Mouse (Mus musculus): ENCODE data around the gene Top1. TPM values are rescaled to one million over a fixed set of nuclear protein-coding genes. Genes with fewer than 3 reads are reported as not detected.

The Top1 gene
- polyA plus RNA-seq, 1 experiment from 2014 or later, result 115 TPM

- 93% methylated on average over 2 of the region's 2 CpGs for WGBS
- no peak overlapping the region for H3K4me3 ChIP-seq
- H3K36me3 ChIP-seq (replicated peaks), result peaks cover 96% of the 10 kb centered on the region
- no peaks in the 10 kb centered on the region for H3K27me3 ChIP-seq (replicated peaks; ENCODE audit: low read depth, poor library complexity, severe bottlenecking)
- no peak overlapping the region for H3K27ac ChIP-seq (replicated peaks)
- DNase-seq (ENCODE audit: low spot score), result no peak
- no peaks in the 10 kb centered on the region for H3K9me3 ChIP-seq
- H3K4me1 ChIP-seq, result no peaks in the 10 kb centered on the region
Observed at GRCm38 (mm10) chr2:160764386-160764785, 118.7 kb downstream of the Top1 start.

GRCm38 (mm10) chr2:160765096-160765495, 119.4 kb downstream of the Top1 start:
- Histone ChIP-seq H3K4me1 (no peaks in the 10 kb centered on the region), H3K27ac (replicated peaks) (no peak overlapping the region), H3K9me3 (no peaks in the 10 kb centered on the region), H3K36me3 (replicated peaks) (peaks cover 91% of the 10 kb centered on the region), H3K4me3 (no peak overlapping the region), H3K27me3 (replicated peaks; ENCODE audit: low read depth, poor library complexity, severe bottlenecking) (no peaks in the 10 kb centered on the region)
- 85% methylated on average over 3 of the region's 3 CpGs for WGBS
- no peak for DNase-seq (ENCODE audit: low spot score)

GRCm38 (mm10) chr2:160766371-160766771, 120.7 kb downstream of the Top1 start:
- Histone ChIP-seq H3K27ac (replicated peaks) (no peak overlapping the region), H3K4me3 (no peak overlapping the region), H3K27me3 (replicated peaks; ENCODE audit: low read depth, poor library complexity, severe bottlenecking) (no peaks in the 10 kb centered on the region), H3K9me3 (no peaks in the 10 kb centered on the region), H3K4me1 (no peaks in the 10 kb centered on the region), H3K36me3 (replicated peaks) (peaks cover 78% of the 10 kb centered on the region)
- WGBS, result 75% methylated on average over 5 of the region's 5 CpGs
- DNase-seq (ENCODE audit: low spot score), result no peak

GRCm38 (mm10) chr2:160767201-160767600, 121.5 kb downstream of the Top1 start:
- 91% methylated on average over 2 of the region's 2 CpGs for WGBS
- Histone ChIP-seq H3K36me3 (replicated peaks) (peaks cover 70% of the 10 kb centered on the region), H3K27ac (replicated peaks) (no peak overlapping the region), H3K9me3 (no peaks in the 10 kb centered on the region), H3K27me3 (replicated peaks; ENCODE audit: low read depth, poor library complexity, severe bottlenecking) (no peaks in the 10 kb centered on the region), H3K4me3 (no peak overlapping the region), H3K4me1 (no peaks in the 10 kb centered on the region)
- no peak for DNase-seq (ENCODE audit: low spot score)

GRCm38 (mm10) chr2:160768097-160768695, 122.5 kb downstream of the Top1 start:
- 83% methylated on average over 4 of the region's 4 CpGs for WGBS
- DNase-seq (ENCODE audit: low spot score), result no peak
- no peaks in the 10 kb centered on the region for H3K4me1 ChIP-seq
- H3K4me3 ChIP-seq, result no peak overlapping the region
- H3K9me3 ChIP-seq, result no peaks in the 10 kb centered on the region
- no peak overlapping the region for H3K27ac ChIP-seq (replicated peaks)
- H3K36me3 ChIP-seq (replicated peaks), result peaks cover 60% of the 10 kb centered on the region
- no peaks in the 10 kb centered on the region for H3K27me3 ChIP-seq (replicated peaks; ENCODE audit: low read depth, poor library complexity, severe bottlenecking)

- H3K4me1 ChIP-seq, result no peaks in the 10 kb centered on the region
- 92% methylated on average over 2 of the region's 2 CpGs for WGBS
- H3K27me3 ChIP-seq (replicated peaks; ENCODE audit: low read depth, poor library complexity, severe bottlenecking), result no peaks in the 10 kb centered on the region
- no peak overlapping the region for H3K27ac ChIP-seq (replicated peaks)
- H3K36me3 ChIP-seq (replicated peaks), result peaks cover 52% of the 10 kb centered on the region
- H3K4me3 ChIP-seq, result no peak overlapping the region
- no peaks in the 10 kb centered on the region for H3K9me3 ChIP-seq
- DNase-seq (ENCODE audit: low spot score), result no peak
Observed at GRCm38 (mm10) chr2:160768997-160769396, 123.3 kb downstream of the Top1 start.

- no peak overlapping the region for H3K4me3 ChIP-seq
Observed at GRCm38 (mm10) chr2:160770409-160770808, 124.7 kb downstream of the Top1 start.

GRCm38 (mm10) chr2:160770871-160771270, 125.2 kb downstream of the Top1 start:
- H3K4me3 ChIP-seq, result no peak overlapping the region

More at GRCm38 (mm10) chr2:160770409-160770808, 124.7 kb downstream of the Top1 start:
- Histone ChIP-seq H3K27me3 (replicated peaks; ENCODE audit: low read depth, poor library complexity, severe bottlenecking) (no peaks in the 10 kb centered on the region), H3K4me1 (no peaks in the 10 kb centered on the region), H3K27ac (replicated peaks) (no peak overlapping the region), H3K9me3 (no peaks in the 10 kb centered on the region), H3K36me3 (replicated peaks) (peaks cover 38% of the 10 kb centered on the region)
- DNase-seq (ENCODE audit: low spot score), result no peak

GRCm38 (mm10) chr2:160771325-160772276, 125.9 kb downstream of the Top1 start:
- DNase-seq (ENCODE audit: low spot score), result no peak
- Histone ChIP-seq H3K27me3 (replicated peaks; ENCODE audit: low read depth, poor library complexity, severe bottlenecking) (no peaks in the 10 kb centered on the region), H3K4me3 (no peak overlapping the region), H3K9me3 (no peaks in the 10 kb centered on the region), H3K27ac (replicated peaks) (no peak overlapping the region), H3K4me1 (no peaks in the 10 kb centered on the region), H3K36me3 (replicated peaks) (peaks cover 28% of the 10 kb centered on the region)
- 89% methylated on average over 8 of the region's 8 CpGs for WGBS

More at GRCm38 (mm10) chr2:160770871-160771270, 125.2 kb downstream of the Top1 start:
- no peaks in the 10 kb centered on the region for H3K27me3 ChIP-seq (replicated peaks; ENCODE audit: low read depth, poor library complexity, severe bottlenecking)
- peaks cover 35% of the 10 kb centered on the region for H3K36me3 ChIP-seq (replicated peaks)
- 84% methylated on average over 1 of the region's 1 CpGs for WGBS
- H3K27ac ChIP-seq (replicated peaks), result no peak overlapping the region
- no peaks in the 10 kb centered on the region for H3K4me1 ChIP-seq
- H3K9me3 ChIP-seq, result no peaks in the 10 kb centered on the region
- DNase-seq (ENCODE audit: low spot score), result no peak

Small RNAs within 50 kb of the gene (microRNA-seq; reads per million reads assigned to microRNA genes)
- gene Gm23968, result not detected

Other genes starting within 250 kb of the Top1 start
- gene Plcg1, start 85.4 kb downstream of the Top1 start, polyA plus RNA-seq (2016; fragmentation: Nextera tagmentation; extraction: Ambion mirVana), result 80.9 and 81.8 TPM in 2 replicates
- gene Zhx3, start 227.1 kb downstream of the Top1 start, polyA plus RNA-seq (2016; fragmentation: Nextera tagmentation; extraction: Ambion mirVana), result 6.7 and 7.6 TPM in 2 replicates
- gene Lpin3, start 234.8 kb downstream of the Top1 start, polyA plus RNA-seq (2016; fragmentation: Nextera tagmentation; extraction: Ambion mirVana), result 1.4 and 2.0 TPM in 2 replicates

All from embryonic facial prominence, embryonic 10.5 days (tissue).